Mouse (Mus musculus): Measurements from ENCODE around the gene Frmd4a. TPM values are rescaled to one million over a fixed set of nuclear protein-coding genes. Genes with fewer than 3 reads are reported as not detected.
"Not testable (repeated sequence)": the region's sequence is repeated elsewhere in the genome, so short reads cannot be mapped to it uniquely, and the experiment has no call there.

Gene Frmd4a
- polyA plus RNA-seq, 1 experiment from 2014 or later, result 64.3 TPM

DNA sequence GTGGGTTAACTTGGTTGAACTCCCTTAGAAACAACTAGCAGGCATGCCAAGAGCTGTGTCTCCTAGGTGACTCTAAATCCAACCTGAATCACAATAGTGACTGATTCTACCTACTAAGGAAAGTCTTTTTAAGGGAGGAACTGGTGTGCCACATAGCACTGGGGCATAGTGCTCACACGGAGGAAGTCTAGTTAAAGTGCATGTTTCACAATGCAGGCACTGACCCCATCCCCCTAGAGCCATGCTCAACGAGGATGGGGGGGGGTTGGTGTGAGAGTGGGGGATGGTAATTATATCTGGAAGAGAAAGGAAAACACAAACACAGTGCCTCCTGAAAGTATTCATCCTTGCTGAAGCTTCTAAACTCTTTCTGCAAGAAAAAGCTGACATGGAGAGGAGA, 533.9 kb downstream of the Frmd4a start:
- H3K27ac ChIP-seq, result peak overlapping the region; percentile 22; the same call in 1 of the 2 replicates
- H3K4me1 ChIP-seq, result peaks cover 78% of the 10 kb centered on the region
- H3K4me3 ChIP-seq, result no peak overlapping the region
- 57% methylated on average over 2 of the region's 2 CpGs for WGBS
- no peaks in the 10 kb centered on the region for H3K9me3 ChIP-seq (replicated peaks)
- no peak for DNase-seq (ENCODE audit: low spot score)
- no peaks in the 10 kb centered on the region for H3K27me3 ChIP-seq (ENCODE audit: low read depth, poor library complexity, severe bottlenecking)
- peaks cover 59% of the 10 kb centered on the region for H3K36me3 ChIP-seq

- H3K27me3 ChIP-seq (ENCODE audit: low read depth, poor library complexity, severe bottlenecking), result no peaks in the 10 kb centered on the region
- peaks cover 78% of the 10 kb centered on the region for H3K4me1 ChIP-seq
- H3K9me3 ChIP-seq (replicated peaks), result no peaks in the 10 kb centered on the region
- no peak for DNase-seq (ENCODE audit: low spot score)
- no peak overlapping the region for H3K27ac ChIP-seq
- 76% methylated on average over 2 of the region's 2 CpGs for WGBS
- peaks cover 59% of the 10 kb centered on the region for H3K36me3 ChIP-seq
- H3K4me3 ChIP-seq, result no peak overlapping the region
Observed at GRCm38 (mm10) chr2:4551866-4552265, 534.3 kb downstream of the Frmd4a start.

- DNase-seq (ENCODE audit: low spot score), result no peak
- H3K4me1 ChIP-seq, result peaks cover 78% of the 10 kb centered on the region
- no peak overlapping the region for H3K27ac ChIP-seq
- H3K9me3 ChIP-seq (replicated peaks), result no peaks in the 10 kb centered on the region
- H3K4me3 ChIP-seq, result no peak overlapping the region
- WGBS, result 90% methylated on average over 4 of the region's 4 CpGs
- H3K36me3 ChIP-seq, result peaks cover 57% of the 10 kb centered on the region
- no peaks in the 10 kb centered on the region for H3K27me3 ChIP-seq (ENCODE audit: low read depth, poor library complexity, severe bottlenecking)
Observed at GRCm38 (mm10) chr2:4552486-4552885, 535.0 kb downstream of the Frmd4a start.

DNA sequence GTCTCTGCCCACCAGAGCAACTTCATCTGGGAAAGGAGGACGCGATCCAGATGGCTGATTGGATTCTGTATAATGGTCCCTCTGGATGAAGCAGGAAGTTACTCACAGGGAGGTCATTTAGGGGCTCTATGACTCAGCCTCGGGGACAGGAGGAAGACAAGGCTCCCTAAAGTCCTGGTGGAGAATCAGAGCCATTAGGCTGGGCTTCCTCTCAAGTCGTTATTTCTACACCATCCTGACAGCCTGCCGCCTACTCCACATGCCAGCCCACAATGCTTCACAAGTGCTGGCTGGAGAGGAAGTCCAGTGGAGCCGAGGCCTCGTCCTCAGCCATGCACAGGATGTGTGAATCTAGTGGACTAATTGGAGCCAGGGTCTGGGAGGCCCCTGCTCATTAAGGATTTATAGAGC, 537.7 kb downstream of the Frmd4a start:
- Histone ChIP-seq H3K4me1 (peaks cover 73% of the 10 kb centered on the region), H3K4me3 (no peak overlapping the region), H3K27ac (peak overlapping the region; percentile 92), H3K36me3 (peaks cover 34% of the 10 kb centered on the region), H3K9me3 (replicated peaks) (no peaks in the 10 kb centered on the region), H3K27me3 (ENCODE audit: low read depth, poor library complexity, severe bottlenecking) (no peaks in the 10 kb centered on the region)
- 17% methylated on average over 7 of the region's 7 CpGs for WGBS
- DNase-seq (ENCODE audit: low spot score), result no peak

- peaks cover 75% of the 10 kb centered on the region for H3K4me1 ChIP-seq
- peak overlapping the region; percentile 92 for H3K27ac ChIP-seq
- DNase-seq (ENCODE audit: low spot score), result peak; percentile 66
- peaks cover 25% of the 10 kb centered on the region for H3K36me3 ChIP-seq
- 31% methylated on average over 10 of the region's 10 CpGs for WGBS
- no peaks in the 10 kb centered on the region for H3K27me3 ChIP-seq (ENCODE audit: low read depth, poor library complexity, severe bottlenecking)
- no peak overlapping the region for H3K4me3 ChIP-seq
- H3K9me3 ChIP-seq (replicated peaks), result no peaks in the 10 kb centered on the region
Observed at GRCm38 (mm10) chr2:4556188-4556587, 538.7 kb downstream of the Frmd4a start.

DNA sequence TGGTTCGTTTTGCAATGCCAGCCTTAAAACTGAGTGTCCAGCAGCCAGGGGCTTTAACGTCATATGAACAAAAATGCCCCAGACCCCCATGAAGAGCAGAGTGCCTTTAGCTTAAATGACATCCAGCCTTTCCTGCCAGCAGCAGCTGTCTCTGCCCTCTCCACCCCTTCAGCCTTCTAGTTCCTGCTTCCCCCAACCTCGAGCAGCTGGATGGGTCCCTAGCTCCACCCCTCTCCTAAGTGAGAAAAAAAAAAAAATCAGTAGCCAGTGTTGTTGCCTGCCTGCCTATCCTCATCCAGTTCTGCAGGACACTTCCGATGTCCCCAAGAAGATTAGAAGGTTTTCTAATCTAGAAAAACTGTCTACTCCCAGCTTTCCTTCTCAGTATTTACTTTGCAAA, 539.5 kb downstream of the Frmd4a start:
- DNase-seq (ENCODE audit: low spot score), result no peak
- Histone ChIP-seq H3K27me3 (ENCODE audit: low read depth, poor library complexity, severe bottlenecking) (no peaks in the 10 kb centered on the region), H3K4me1 (peaks cover 75% of the 10 kb centered on the region), H3K36me3 (peaks cover 24% of the 10 kb centered on the region), H3K27ac (peak overlapping the region; percentile 92), H3K4me3 (0 out of 2 replicates have a peak overlapping the region, but pooled peaks have one; percentile 29), H3K9me3 (replicated peaks) (no peaks in the 10 kb centered on the region)
- 27% methylated on average over 4 of the region's 4 CpGs for WGBS

DNA sequence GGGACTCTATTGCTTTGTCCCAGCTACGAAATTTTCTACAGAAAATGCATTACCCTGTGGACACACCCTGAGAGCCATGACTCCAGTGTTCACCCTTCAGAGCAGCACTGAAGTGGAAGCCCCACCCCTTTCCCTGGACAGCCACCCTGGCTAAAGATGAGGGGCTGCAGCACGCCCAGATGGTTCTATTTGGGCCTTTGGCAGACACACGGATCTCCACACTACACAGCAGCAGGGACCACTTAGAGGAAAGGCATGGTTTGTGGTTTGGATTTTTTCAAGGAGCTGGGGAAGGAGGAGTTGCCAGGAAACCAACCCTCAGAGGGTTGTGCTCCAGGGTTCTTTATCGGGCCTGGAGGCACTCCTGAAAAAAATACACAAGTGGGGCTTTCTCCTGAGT, 539.9 kb downstream of the Frmd4a start:
- H3K4me1 ChIP-seq, result peaks cover 79% of the 10 kb centered on the region
- H3K27me3 ChIP-seq (ENCODE audit: low read depth, poor library complexity, severe bottlenecking), result no peaks in the 10 kb centered on the region
- H3K9me3 ChIP-seq (replicated peaks), result no peaks in the 10 kb centered on the region
- peak overlapping the region; percentile 92 for H3K27ac ChIP-seq
- peak overlapping the region; percentile 29; the same call in 1 of the 2 replicates for H3K4me3 ChIP-seq
- DNase-seq (ENCODE audit: low spot score), result no peak
- WGBS, result 37% methylated on average over 4 of the region's 4 CpGs
- H3K36me3 ChIP-seq, result peaks cover 24% of the 10 kb centered on the region

GRCm38 (mm10) chr2:4558651-4559203, 541.2 kb downstream of the Frmd4a start:
- peaks cover 90% of the 10 kb centered on the region for H3K4me1 ChIP-seq
- H3K4me3 ChIP-seq, result peak overlapping the region; percentile 55
- no peaks in the 10 kb centered on the region for H3K27me3 ChIP-seq (ENCODE audit: low read depth, poor library complexity, severe bottlenecking)
- 18% methylated on average over 8 of the region's 8 CpGs for WGBS
- peak overlapping the region; percentile 92 for H3K27ac ChIP-seq
- no peak for DNase-seq (ENCODE audit: low spot score)
- H3K36me3 ChIP-seq, result peaks cover 30% of the 10 kb centered on the region
- no peaks in the 10 kb centered on the region for H3K9me3 ChIP-seq (replicated peaks)

DNA sequence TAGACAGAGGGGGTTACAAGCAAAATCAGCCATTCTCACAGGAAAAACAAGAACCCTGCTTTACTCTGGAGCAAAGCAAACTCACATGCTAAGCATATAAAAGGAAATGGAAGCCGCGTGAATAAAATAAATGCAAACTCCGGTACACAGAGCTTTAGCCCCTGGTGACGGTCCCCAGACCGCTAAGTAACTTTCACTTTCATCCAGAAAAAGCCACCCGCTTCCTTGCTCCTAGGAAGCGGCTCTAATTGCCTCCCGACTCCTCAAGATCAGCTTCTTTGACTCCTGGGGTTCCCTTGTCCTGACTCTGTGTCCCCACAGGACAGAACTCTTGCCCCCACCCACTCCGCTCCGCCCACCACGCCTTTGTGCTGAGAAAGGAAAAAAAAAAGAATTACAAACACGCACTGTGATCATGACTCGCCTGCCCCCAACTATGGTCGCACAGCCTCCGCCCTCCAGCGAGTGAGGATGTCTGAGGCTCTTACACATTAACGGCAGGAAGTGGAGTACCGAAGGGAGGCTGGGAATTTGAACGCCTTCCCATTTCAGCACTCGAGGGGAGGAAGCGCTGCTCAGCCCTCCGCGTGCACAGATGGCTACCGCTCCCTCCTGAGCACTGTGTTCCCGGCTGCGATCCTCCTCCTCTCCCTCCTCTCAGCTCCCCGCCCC, 541.8 kb downstream of the Frmd4a start:
- peak; percentile 80 for DNase-seq (ENCODE audit: low spot score)
- H3K36me3 ChIP-seq, result peaks cover 30% of the 10 kb centered on the region
- H3K4me1 ChIP-seq, result peaks cover 87% of the 10 kb centered on the region
- WGBS, result 1% methylated on average over 27 of the region's 27 CpGs
- H3K4me3 ChIP-seq, result peak overlapping the region; percentile 55
- no peaks in the 10 kb centered on the region for H3K9me3 ChIP-seq (replicated peaks)
- H3K27me3 ChIP-seq (ENCODE audit: low read depth, poor library complexity, severe bottlenecking), result no peaks in the 10 kb centered on the region
- H3K27ac ChIP-seq, result peak overlapping the region; percentile 92

GRCm38 (mm10) chr2:4559883-4560247, 542.3 kb downstream of the Frmd4a start:
- DNase-seq (ENCODE audit: low spot score), result no peak
- Histone ChIP-seq H3K9me3 (replicated peaks) (no peaks in the 10 kb centered on the region), H3K4me1 (peaks cover 81% of the 10 kb centered on the region), H3K27me3 (ENCODE audit: low read depth, poor library complexity, severe bottlenecking) (no peaks in the 10 kb centered on the region), H3K4me3 (peak overlapping the region; percentile 55), H3K27ac (peak overlapping the region; percentile 92), H3K36me3 (peaks cover 35% of the 10 kb centered on the region)
- 1% methylated on average over 8 of the region's 8 CpGs for WGBS

GRCm38 (mm10) chr2:4560516-4560915, 543.0 kb downstream of the Frmd4a start:
- not testable (repeated sequence) for H3K27me3 ChIP-seq (ENCODE audit: low read depth, poor library complexity, severe bottlenecking); H3K9me3 ChIP-seq (replicated peaks); DNase-seq (ENCODE audit: low spot score)
- peaks cover 75% of the 10 kb centered on the region for H3K4me1 ChIP-seq
- 20% methylated on average over 2 of the region's 2 CpGs for WGBS
- H3K36me3 ChIP-seq, result peaks cover 41% of the 10 kb centered on the region
- H3K27ac ChIP-seq, result peak overlapping the region; percentile 92
- H3K4me3 ChIP-seq, result peak overlapping the region; percentile 55

- Histone ChIP-seq H3K4me1 (peaks cover 74% of the 10 kb centered on the region), H3K9me3 (replicated peaks) (no peaks in the 10 kb centered on the region), H3K27me3 (ENCODE audit: low read depth, poor library complexity, severe bottlenecking) (no peaks in the 10 kb centered on the region), H3K4me3 (peak overlapping the region; percentile 55), H3K36me3 (peaks cover 48% of the 10 kb centered on the region), H3K27ac (peak overlapping the region; percentile 92)
- 52% methylated on average over 5 of the region's 5 CpGs for WGBS
- no peak for DNase-seq (ENCODE audit: low spot score)
Observed at GRCm38 (mm10) chr2:4561196-4561595, 543.7 kb downstream of the Frmd4a start.

DNA sequence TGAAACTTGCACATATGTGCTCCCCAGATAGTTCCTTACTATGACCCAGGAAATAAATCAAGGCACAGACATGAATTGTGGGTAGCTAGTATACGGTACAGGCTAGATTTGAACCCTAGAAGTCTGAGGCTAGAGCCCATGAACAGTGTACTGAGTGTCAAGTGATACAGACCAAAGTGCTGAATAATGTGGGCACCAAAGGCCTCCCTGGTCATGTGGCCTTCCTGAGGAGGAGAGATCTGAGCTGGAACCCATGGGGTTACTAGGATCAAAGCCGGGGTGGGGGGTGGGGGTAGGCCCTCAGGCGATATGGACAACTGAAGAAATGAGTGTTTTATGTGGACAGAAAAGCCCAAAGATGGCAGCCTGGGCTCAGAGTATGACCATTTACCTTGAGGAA, 544.9 kb downstream of the Frmd4a start:
- DNase-seq (ENCODE audit: low spot score), result no peak
- Histone ChIP-seq H3K9me3 (replicated peaks) (no peaks in the 10 kb centered on the region), H3K27ac (peak overlapping the region; percentile 67), H3K36me3 (peaks cover 60% of the 10 kb centered on the region), H3K4me1 (peaks cover 68% of the 10 kb centered on the region), H3K27me3 (ENCODE audit: low read depth, poor library complexity, severe bottlenecking) (no peaks in the 10 kb centered on the region), H3K4me3 (peak overlapping the region; percentile 55)
- 81% methylated on average over 3 of the region's 3 CpGs for WGBS

Data from limb, embryonic 10.5 days (tissue).